Mouse (Mus musculus) layer of hippocampus, adult 18-20 months (tissue): ENCODE data around the gene Pycr1. TPM values are rescaled to one million over a fixed set of nuclear protein-coding genes. Genes with fewer than 3 reads are reported as not detected.

Experiments used
- DNase-seq, 2 experiments: peaks; one replicate each; pipeline ENCODE4 v3.0.0; 2022; ENCODE audit warnings: low spot score in 2 of 2
- microRNA-seq, 2 experiments: library from miRNA; unstranded; fragments of <30 nt; microRNA quantifications; one replicate each; pipeline ENCODE4 v1.2.0; 2021
- total RNA-seq, 2 experiments: library from RNA; stranded (reverse); gene quantifications; 2 replicates each; pipeline ENCODE4 v1.2.3; 2021

Pycr1 gene
- total RNA-seq, 2 experiments from 2014 or later = 0.81 to 2.0 TPM

DNA sequence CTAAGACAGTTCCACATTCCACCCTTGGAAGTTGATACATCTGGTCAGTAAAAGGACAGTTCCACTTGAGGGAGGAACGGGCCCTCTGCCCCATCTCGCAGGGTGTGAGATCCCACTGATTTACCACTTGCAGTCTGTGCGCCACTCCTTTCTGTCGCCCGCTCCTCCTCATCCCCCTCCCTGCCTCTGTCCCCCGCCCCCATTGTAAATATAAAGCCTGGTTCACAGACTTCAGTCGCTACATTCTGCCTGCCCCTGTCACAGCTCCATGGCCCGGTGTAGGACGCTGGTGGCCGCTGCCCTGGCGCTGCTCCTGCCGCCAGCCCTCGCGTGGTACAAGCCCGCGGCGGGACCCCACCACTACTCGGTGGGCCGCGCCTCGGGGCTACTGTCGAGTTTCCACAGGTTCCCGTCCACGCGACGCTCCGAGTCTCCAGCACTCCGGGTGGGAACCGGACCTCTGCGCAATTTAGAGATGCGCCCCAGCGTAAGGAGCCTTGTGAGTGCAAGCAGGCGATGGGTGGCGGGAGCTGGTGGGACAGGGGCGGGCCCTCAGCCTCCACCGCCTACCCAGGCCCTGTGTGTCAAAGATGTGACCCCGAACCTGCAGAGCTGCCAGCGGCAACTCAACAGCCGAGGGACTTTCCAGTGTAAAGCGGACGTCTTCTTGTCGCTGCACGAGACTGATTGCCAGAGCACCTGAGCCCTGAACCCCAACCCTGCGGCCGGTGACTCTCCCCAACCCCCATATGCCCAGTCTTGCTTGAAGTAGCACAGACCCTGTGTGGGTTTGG, 35.1 kb downstream of the Pycr1 start, which contains the start of gene Npb:
Gene Npb (plus strand): TSS at position 237 of the 794 bp plus-strand sequence.
- no peak for DNase-seq

DNA sequence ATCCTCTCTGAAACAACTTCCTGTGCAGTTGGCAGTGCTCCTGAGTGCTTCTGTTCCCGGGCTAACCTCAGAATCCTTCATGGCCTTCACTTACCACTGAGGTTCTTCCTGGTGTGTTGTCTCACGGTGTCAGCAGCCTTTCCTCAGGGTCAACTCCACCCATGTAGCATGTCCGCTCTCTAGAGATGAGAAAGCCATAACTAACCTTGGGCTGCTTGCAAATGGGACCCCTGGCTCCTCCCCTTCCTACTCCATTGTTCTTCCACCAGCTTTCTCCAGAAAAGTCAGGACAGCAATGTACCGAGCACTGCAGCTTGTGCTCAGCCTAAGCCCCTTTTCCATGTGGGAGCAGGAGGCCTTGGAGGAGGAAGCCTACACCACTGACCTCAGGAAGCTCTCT, 36.8 kb downstream of the Pycr1 start:
- DNase-seq = no peak

DNA sequence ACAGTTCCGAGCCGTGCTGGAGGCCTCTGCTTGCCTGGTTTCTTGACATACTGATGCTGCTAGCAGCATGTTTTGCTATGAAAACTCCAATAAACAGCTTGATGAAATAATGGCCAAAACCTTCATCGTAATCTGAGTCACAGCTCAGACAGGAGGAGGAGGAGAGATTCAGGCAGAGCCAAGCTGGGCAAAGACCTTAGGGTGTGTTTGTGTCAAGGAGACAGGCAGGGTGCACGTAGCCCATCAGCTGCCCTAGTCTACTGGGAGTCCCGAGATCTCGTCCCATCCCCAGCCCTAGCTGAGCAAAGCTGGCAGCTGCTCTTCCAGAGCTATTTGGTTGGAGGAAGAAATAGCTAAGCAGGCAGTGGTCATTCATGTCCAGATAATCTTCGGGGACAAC, 37.9 kb downstream of the Pycr1 start:
- no peak for DNase-seq

GRCm38 (mm10) chr11:120603545-120603944, 40.0 kb downstream of the Pycr1 start:
- no peak for DNase-seq

- no peak for DNase-seq
These were observed 42.9 kb downstream of the Pycr1 start for GRCm38 (mm10) chr11:120600716-120601115.

DNA sequence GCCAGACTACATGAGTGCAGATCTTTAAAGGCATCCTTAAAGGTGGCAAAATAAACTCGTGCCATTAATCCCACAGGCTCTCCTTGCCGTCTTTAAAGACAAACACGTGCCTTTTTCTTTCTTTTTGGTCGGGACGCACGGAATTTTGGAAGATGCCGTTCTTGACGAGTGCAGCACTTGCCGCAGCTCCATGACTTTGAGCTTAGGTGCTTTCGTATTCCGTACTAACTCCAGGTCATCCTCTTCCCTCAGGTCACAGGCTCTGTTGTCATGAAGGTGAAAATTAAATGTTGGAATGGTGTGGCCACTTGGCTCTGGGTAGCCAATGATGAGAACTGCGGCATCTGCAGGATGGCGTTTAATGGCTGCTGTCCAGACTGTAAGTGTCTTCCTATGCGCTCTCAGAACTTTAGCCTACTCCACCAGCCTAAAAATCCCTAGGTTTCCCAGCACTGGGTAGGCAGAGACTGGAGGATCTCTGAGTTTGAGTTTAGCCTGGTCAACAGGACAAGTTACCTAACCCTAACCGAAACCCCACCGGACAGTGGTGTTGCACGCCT, 44.5 kb downstream of the Pycr1 start:
- no peak for DNase-seq

GRCm38 (mm10) chr11:120598283-120598989, 45.1 kb downstream of the Pycr1 start, which contains the start of the genes Alyref and Anapc11:
Alyref (minus strand) TSS chr11:120598365.
Anapc11 (plus strand) TSS chr11:120598421.
- DNase-seq = peak; percentile 91 to 95

DNA sequence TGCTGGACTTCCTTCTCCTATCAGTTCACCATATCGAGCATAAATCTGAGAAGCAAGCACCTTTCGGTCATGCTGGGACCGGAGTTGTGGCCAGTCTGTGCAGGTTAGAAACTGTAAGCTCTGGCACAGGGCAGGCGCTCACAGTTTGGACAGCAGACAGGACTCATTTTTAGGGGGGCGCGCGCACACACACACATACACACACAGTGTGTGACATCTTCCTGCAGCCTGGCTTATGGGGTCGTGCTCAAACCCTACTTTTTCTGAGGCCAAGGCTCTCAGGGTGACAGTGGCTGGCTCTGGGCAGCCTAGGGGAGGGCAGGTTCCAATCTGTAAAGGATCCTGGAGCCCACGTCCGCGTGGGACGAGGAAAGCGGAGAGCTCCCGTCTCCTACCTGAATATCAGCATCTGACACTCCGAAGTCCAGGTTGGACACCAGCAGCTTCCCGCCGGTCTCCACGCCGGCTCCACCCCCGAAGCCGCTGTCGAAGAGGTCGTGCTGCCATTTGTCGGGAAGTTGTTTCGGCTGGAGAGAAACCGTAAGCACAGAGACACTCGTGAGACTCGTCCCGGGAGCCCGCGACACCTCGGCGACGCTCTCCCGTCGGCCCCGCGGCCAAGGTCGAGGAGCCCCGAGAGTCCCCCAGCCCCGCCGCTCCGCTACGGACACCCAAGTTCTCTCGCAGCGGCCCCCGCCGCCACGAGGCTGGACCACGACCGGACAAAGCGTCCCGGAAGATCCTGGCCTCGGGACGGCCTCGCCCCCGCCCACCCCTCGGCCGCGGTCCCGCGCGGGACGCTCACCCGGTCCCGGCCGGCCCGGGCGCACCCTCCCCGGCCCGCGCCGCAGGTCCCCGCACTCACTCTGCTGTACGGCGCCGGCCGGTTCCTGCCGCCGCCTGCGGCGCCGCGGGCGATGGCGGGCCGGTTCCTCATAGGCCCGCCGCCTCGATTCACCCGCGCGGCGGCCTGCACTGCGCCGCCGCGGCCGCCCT, 46.0 kb downstream of the Pycr1 start:
- DNase-seq = no peak

- no peak for DNase-seq
These were observed 55.0 kb downstream of the Pycr1 start for GRCm38 (mm10) chr11:120588531-120588930.

Small RNA genes within 50 kb of the gene (microRNA-seq; reads per million reads assigned to microRNA genes)
- gene Mir6936 = 2.1 to 2.5 reads per million in 2 experiments

Other genes with a start within 250 kb of the Pycr1 start
- gene Nploc4, start 206.1 kb downstream of the Pycr1 start, total RNA-seq = 10 to 100 TPM; 60.0 to 61.9 TPM
- not detected for gene Tspan10, start 201.1 kb downstream of the Pycr1 start, total RNA-seq
- gene Pde6g, start 190.3 kb downstream of the Pycr1 start, total RNA-seq = under 1 TPM; 0.43 to 0.82 TPM
- 10 to 100 TPM; 13.1 to 13.5 TPM for gene Oxld1, start 185.7 kb downstream of the Pycr1 start, total RNA-seq
- gene Ccdc137, start 185.7 kb downstream of the Pycr1 start, total RNA-seq = 10 to 100 TPM; 24.6 to 32.9 TPM
- gene Arl16, start 176.2 kb downstream of the Pycr1 start, total RNA-seq = 10 to 100 TPM; 53.0 to 53.6 TPM
- gene Mrpl12, start 159.2 kb downstream of the Pycr1 start, total RNA-seq = 10 to 100 TPM; 65.1 to 67.5 TPM
- 10 to 100 TPM; 18.9 to 19.3 TPM for gene Slc25a10, start 151.9 kb downstream of the Pycr1 start, total RNA-seq
- not detected for gene Gcgr, start 113.1 kb downstream of the Pycr1 start, total RNA-seq
- 10 to 100 TPM; 68.8 to 74.5 TPM for gene Mcrip1, start 94.0 kb downstream of the Pycr1 start, total RNA-seq
- gene Ppp1r27, start 92.6 kb downstream of the Pycr1 start, total RNA-seq = not detected
- gene P4hb, start 70.5 kb downstream of the Pycr1 start, total RNA-seq = 100 to 1,000 TPM; 122 to 132 TPM
- 100 to 1,000 TPM; 293 to 295 TPM for gene Arhgdia, start 62.1 kb downstream of the Pycr1 start, total RNA-seq
- 10 to 100 TPM; 60.5 to 70.0 TPM for gene Alyref, start 45.4 kb downstream of the Pycr1 start, total RNA-seq
- 10 to 100 TPM; 93.5 to 97.0 TPM for gene Anapc11, start 45.3 kb downstream of the Pycr1 start, total RNA-seq
- 1 to 10 TPM in 1 of 2 experiments, under 1 TPM in 1; 0.89 to 1.4 TPM for gene Npb, start 35.3 kb downstream of the Pycr1 start, total RNA-seq
- gene Pcyt2, start 25.8 kb downstream of the Pycr1 start, total RNA-seq = 100 to 1,000 TPM; 118 to 128 TPM
- 10 to 100 TPM; 35.4 to 41.5 TPM for gene Sirt7, start 18.5 kb downstream of the Pycr1 start, total RNA-seq
- 10 to 100 TPM; 70.0 to 71.5 TPM for gene Mafg, start 10.2 kb downstream of the Pycr1 start, total RNA-seq
- gene Myadml2, start 4.4 kb upstream of the Pycr1 start, total RNA-seq = 1 to 10 TPM; 3.9 to 4.6 TPM
- 1 to 10 TPM; 2.6 to 5.5 TPM for gene Notum, start 17.4 kb upstream of the Pycr1 start, total RNA-seq
- 10 to 100 TPM; 46.1 to 54.3 TPM for gene Aspscr1, start 29.2 kb upstream of the Pycr1 start, total RNA-seq
- gene Cenpx, start 70.0 kb upstream of the Pycr1 start, total RNA-seq = 10 to 100 TPM; 15.8 to 18.7 TPM
- 10 to 100 TPM; 49.1 to 60.5 TPM for gene Lrrc45, start 70.2 kb upstream of the Pycr1 start, total RNA-seq
- 10 to 100 TPM; 32.0 to 40.0 TPM for gene Rac3, start 77.7 kb upstream of the Pycr1 start, total RNA-seq
- gene Dcxr, start 83.5 kb upstream of the Pycr1 start, total RNA-seq = 10 to 100 TPM; 12.3 to 13.6 TPM
- 1 to 10 TPM; 1.2 to 1.7 TPM for gene Cbr2, start 88.3 kb upstream of the Pycr1 start, total RNA-seq
- gene Hmga1b, start 119.0 kb upstream of the Pycr1 start, total RNA-seq = 10 to 100 TPM; 20.9 to 24.0 TPM
- 10 to 100 TPM; 57.1 to 59.9 TPM for gene Rfng, start 140.4 kb upstream of the Pycr1 start, total RNA-seq
- gene Gps1, start 140.5 kb upstream of the Pycr1 start, total RNA-seq = 100 to 1,000 TPM; 152 to 154 TPM
- gene Dus1l, start 152.6 kb upstream of the Pycr1 start, total RNA-seq = 10 to 100 TPM; 40.1 to 40.4 TPM
- gene Fasn, start 180.8 kb upstream of the Pycr1 start, total RNA-seq = 100 to 1,000 TPM; 183 to 187 TPM